Mouse (Mus musculus): Measurements from ENCODE around the gene Krtap10-10.
A peak's percentile ranks its signal among the peaks of the same experiment; 100 is the strongest.
"Not testable (repeated sequence)": the region's sequence is repeated elsewhere in the genome, so short reads cannot be mapped to it uniquely, and the experiment has no call there.

Krtap10-10 gene

GRCm38 (mm10) chr10:77835647-77836046 is at the start of gene Krtap10-10:
Gene Krtap10-10 (plus strand): TSS chr10:77835947.
- no peak for DNase-seq

GRCm38 (mm10) chr10:77787876-77788275 is 47.9 kb upstream of the Krtap10-10 start, which contains the start of gene Gm7137:
Gene Gm7137 (minus strand): TSS chr10:77788200.
- not testable (repeated sequence) for DNase-seq

- no peak for DNase-seq
These were observed 47.1 kb upstream of the Krtap10-10 start for GRCm38 (mm10) chr10:77788621-77789020.

- no peak for DNase-seq
These were observed 40.8 kb upstream of the Krtap10-10 start, which contains the start of gene Gm9639 for GRCm38 (mm10) chr10:77794976-77795375. Gene Gm9639 (minus strand): TSS chr10:77795076.

GRCm38 (mm10) chr10:77797677-77798076 is 38.1 kb upstream of the Krtap10-10 start:
- no peak for DNase-seq

- DNase-seq: not testable (repeated sequence)
These were observed 37.4 kb upstream of the Krtap10-10 start for GRCm38 (mm10) chr10:77798164-77798920.

- DNase-seq: no peak
These were observed 36.7 kb upstream of the Krtap10-10 start, which contains the start of gene Gm19668 for GRCm38 (mm10) chr10:77798921-77799508. Gene Gm19668 (minus strand): TSS chr10:77799133.

- DNase-seq: no peak
These were observed 31.7 kb upstream of the Krtap10-10 start for GRCm38 (mm10) chr10:77804095-77804494.

GRCm38 (mm10) chr10:77811743-77812142 is 24.0 kb upstream of the Krtap10-10 start, which contains the start of gene Gm9507:
Gene Gm9507 (minus strand): TSS chr10:77811843.
- no peak for DNase-seq

GRCm38 (mm10) chr10:77814382-77814781 is 21.4 kb upstream of the Krtap10-10 start, which contains the start of gene Gm2696:
Gene Gm2696 (plus strand): TSS chr10:77814682.
- DNase-seq: no peak

GRCm38 (mm10) chr10:77815514-77815913 is 20.2 kb upstream of the Krtap10-10 start:
- peak; percentile 43 for DNase-seq

GRCm38 (mm10) chr10:77818523-77818922 is 17.2 kb upstream of the Krtap10-10 start:
- no peak for DNase-seq

- DNase-seq: no peak
These were observed 16.5 kb upstream of the Krtap10-10 start for GRCm38 (mm10) chr10:77819203-77819602.

- no peak for DNase-seq
These were observed 8.8 kb upstream of the Krtap10-10 start, which contains the start of gene Krtap10-4 for GRCm38 (mm10) chr10:77826951-77827350. Gene Krtap10-4 (minus strand): TSS chr10:77827095.

GRCm38 (mm10) chr10:77839006-77839405 is 3.3 kb downstream of the Krtap10-10 start:
- DNase-seq: no peak

- no peak for DNase-seq
These were observed 10.8 kb downstream of the Krtap10-10 start, which contains the start of gene Gm36176 for GRCm38 (mm10) chr10:77846503-77846902. Gene Gm36176 (plus strand): TSS chr10:77846803.

- no peak for DNase-seq
These were observed 11.2 kb downstream of the Krtap10-10 start for GRCm38 (mm10) chr10:77846961-77847360.

- no peak for DNase-seq
These were observed 11.8 kb downstream of the Krtap10-10 start for GRCm38 (mm10) chr10:77847538-77847937.

GRCm38 (mm10) chr10:77852559-77852958 is 16.8 kb downstream of the Krtap10-10 start, which contains the start of gene Gm10318:
Gene Gm10318 (plus strand): TSS chr10:77852859.
- no peak for DNase-seq

- DNase-seq: no peak
These were observed 25.9 kb downstream of the Krtap10-10 start, which contains the start of gene Gm3285 for GRCm38 (mm10) chr10:77861675-77862074. Gene Gm3285 (plus strand): TSS chr10:77861975.

GRCm38 (mm10) chr10:77864067-77864761 is 28.5 kb downstream of the Krtap10-10 start:
- peak; percentile 56 for DNase-seq

GRCm38 (mm10) chr10:77864762-77865143 is 29.0 kb downstream of the Krtap10-10 start:
- DNase-seq: no peak

GRCm38 (mm10) chr10:77867546-77867945 is 31.8 kb downstream of the Krtap10-10 start:
- DNase-seq: no peak
